Comparison of ENCODE assay signal across 14 mouse cellular contexts in the genomic region with DNA sequence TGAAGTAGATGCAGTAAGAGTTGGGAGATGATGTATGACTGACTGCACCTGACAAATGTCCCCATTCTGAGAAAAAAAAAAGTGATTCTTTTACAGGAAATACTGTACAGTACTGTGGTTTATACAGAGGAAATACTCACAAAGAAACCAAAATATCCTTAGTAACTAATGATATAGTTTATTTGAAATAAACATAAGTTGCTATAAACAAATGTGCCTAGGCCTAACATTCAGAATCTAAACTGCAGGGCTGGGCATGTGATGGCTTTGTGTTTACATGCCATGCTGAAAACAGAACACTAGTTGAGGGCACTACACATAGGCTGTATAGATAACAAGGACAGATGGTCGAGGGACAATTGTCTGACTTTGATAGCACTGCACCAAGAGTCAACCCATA.
"Had no signal": no experiment of that assay in that cellular context is flagged by ENCODE, and none has a peak within 500 bp of the region (broad histone marks: within the 10 kb centered on the region; RNA-seq: fewer than 3 reads in every experiment).

No protein-coding gene starts in this region.

- H3K36me3 ChIP-seq: limb, embryonic 13.5 days; midbrain, embryonic 12.5 days had no signal

- H3K9me3 ChIP-seq: limb, embryonic 13.5 days; midbrain, embryonic 12.5 days had no signal

- DNase-seq: kidney, adult 8-10 months; kidney, postnatal 4 days; left cerebral cortex, postnatal 4 days; right cerebral cortex, postnatal 14 days; thymus, adult 18-20 months; thymus, postnatal 14 days had no signal

- ATAC-seq: intestine, postnatal 0 days; midbrain, embryonic 16.5 days had no signal

- H3K27ac ChIP-seq: kidney, postnatal 0 days; layer of hippocampus, adult 2 months; limb, embryonic 13.5 days; liver, embryonic 14.5 days; midbrain, embryonic 12.5 days; stomach, postnatal 0 days had no signal

- H3K4me1 ChIP-seq: midbrain, embryonic 12.5 days had no signal

- H3K27me3 ChIP-seq: limb, embryonic 13.5 days; midbrain, embryonic 12.5 days had no signal

- H3K4me3 ChIP-seq: layer of hippocampus, adult 2 months; limb, embryonic 13.5 days; midbrain, embryonic 12.5 days had no signal
